Mouse (Mus musculus) hindbrain, embryonic 16.5 days (tissue): ENCODE measurements around the gene Gcsh. TPM values are rescaled to one million over a fixed set of nuclear protein-coding genes. Genes with fewer than 3 reads are reported as not detected.

Experiments
- ATAC-seq: fragments of 200-750 bp; cut with Nextera tagmentation; 2 replicates; pipeline ENCODE4 v1.8.0; 2017; ENCODE audit warnings: moderate TSS enrichment, moderate library complexity
- H3K27ac ChIP-seq: fragments of 300-500 bp; sonication (generic); 2 replicates; pipeline ENCODE4 v1.5.1; 2014; ENCODE audit warnings: low read depth, mild to moderate bottlenecking, control low read depth, low read length, moderate library complexity
- H3K27me3 ChIP-seq: fragments of 300-500 bp; sonication (generic); replicated peaks from 2 replicates; pipeline ENCODE4 v1.6.1; 2014; ENCODE audit warnings: low read length; ENCODE audit not compliant: control insufficient read depth, insufficient read depth
- H3K36me3 ChIP-seq: fragments of 300-500 bp; sonication (generic); 2 replicates; pipeline ENCODE4 v1.6.1; 2014; ENCODE audit warnings: mild to moderate bottlenecking, low read length, moderate library complexity, mixed read lengths; ENCODE audit not compliant: control insufficient read depth, insufficient read depth
- H3K4me1 ChIP-seq: fragments of 300-500 bp; sonication (generic); 2 replicates; pipeline ENCODE4 v1.6.1; 2014; ENCODE audit warnings: low read depth, low read length; ENCODE audit not compliant: control insufficient read depth, insufficient read depth
- H3K4me2 ChIP-seq: fragments of 300-500 bp; sonication (generic); 2 replicates; pipeline ENCODE4 v1.6.1; 2014; ENCODE audit warnings: mild to moderate bottlenecking, low read length, control low read depth, moderate library complexity
- H3K4me3 ChIP-seq: fragments of 300-500 bp; sonication (generic); 2 replicates; pipeline ENCODE4 v1.5.1; 2014; ENCODE audit warnings: mild to moderate bottlenecking, low read length, control low read depth, moderate library complexity
- H3K9ac ChIP-seq: fragments of 300-500 bp; sonication (generic); 2 replicates; pipeline ENCODE4 v1.6.1; 2014; ENCODE audit warnings: low read depth, mild to moderate bottlenecking, control low read depth, low read length, moderate library complexity
- H3K9me3 ChIP-seq: fragments of 300-500 bp; sonication (generic); 2 replicates; pipeline ENCODE4 v1.6.1; 2014; ENCODE audit warnings: mild to moderate bottlenecking, low read length, moderate library complexity; ENCODE audit not compliant: control insufficient read depth
- WGBS: fragments of 180-500 bp; shearing (Covaris S2); extraction: QIAGEN DNeasy Blood & Tissue Kit; methylation state at CpG from one replicate; pipeline ENCODE4 v1.1.7; 2014; 5-methylcytosine and 5-hydroxymethylcytosine counted together
- polyA plus RNA-seq: library from polyadenylated mRNA; unstranded; fragments of >200 nt; fragmentation: Nextera tagmentation; extraction: Ambion mirVana; gene quantifications from 2 replicates; pipeline ENCODE4 v1.2.1, GENCODE M21; 2015

Gene Gcsh
- polyA plus RNA-seq, 1 experiment from 2014 or later, result 119 TPM

- H3K27ac ChIP-seq, result no peak overlapping the region
- peaks cover 16% of the 10 kb centered on the region for H3K4me1 ChIP-seq
- no peak overlapping the region; the same call in 1 of the 2 replicates for H3K4me2 ChIP-seq
- no peaks in the 10 kb centered on the region for H3K27me3 ChIP-seq
- H3K9me3 ChIP-seq, result no peaks in the 10 kb centered on the region
- H3K9ac ChIP-seq, result no peak overlapping the region
- H3K36me3 ChIP-seq, result no peaks in the 10 kb centered on the region
- WGBS, result 79% methylated on average over 12 of the region's 12 CpGs
- no peak for ATAC-seq
- no peak overlapping the region for H3K4me3 ChIP-seq
Observed at GRCm38 (mm10) chr8:116942284-116943058, 50.9 kb downstream of the Gcsh start.

GRCm38 (mm10) chr8:116935506-116935905 is 57.8 kb downstream of the Gcsh start:
- no peak for ATAC-seq
- Histone ChIP-seq H3K4me3 (no peak overlapping the region), H3K9ac (no peak overlapping the region), H3K36me3 (no peaks in the 10 kb centered on the region), H3K9me3 (no peaks in the 10 kb centered on the region), H3K4me1 (no peaks in the 10 kb centered on the region), H3K27ac (no peak overlapping the region), H3K27me3 (no peaks in the 10 kb centered on the region), H3K4me2 (no peak overlapping the region)
- WGBS, result 26% methylated on average over 6 of the region's 6 CpGs

GRCm38 (mm10) chr8:116934976-116935375 is 58.4 kb downstream of the Gcsh start:
- Histone ChIP-seq H3K9ac (no peak overlapping the region), H3K36me3 (no peaks in the 10 kb centered on the region), H3K4me2 (no peak overlapping the region), H3K27me3 (no peaks in the 10 kb centered on the region), H3K9me3 (no peaks in the 10 kb centered on the region), H3K4me3 (no peak overlapping the region), H3K27ac (no peak overlapping the region), H3K4me1 (no peaks in the 10 kb centered on the region)
- no peak for ATAC-seq
- 91% methylated on average over 4 of the region's 4 CpGs for WGBS

Other genes with a start within 250 kb of the Gcsh start
- gene Cmc2, start 72.1 kb downstream of the Gcsh start, polyA plus RNA-seq, result 32.0 and 37.2 TPM in 2 replicates
- gene Cenpn, start 71.8 kb downstream of the Gcsh start, polyA plus RNA-seq, result 9.5 and 10.4 TPM in 2 replicates
- gene Atmin, start 50.1 kb downstream of the Gcsh start, polyA plus RNA-seq, result 17.9 and 22.4 TPM in 2 replicates
- 7.8 and 8.0 TPM in 2 replicates for gene 1700030J22Rik, start 14.6 kb downstream of the Gcsh start, polyA plus RNA-seq
- gene Pkd1l2, start 88.9 kb upstream of the Gcsh start, polyA plus RNA-seq, result 0.05 TPM in 2 replicates
- gene Bco1, start 102.3 kb upstream of the Gcsh start, polyA plus RNA-seq, result 0.35 and 0.41 TPM in 2 replicates
- gene Gan, start 164.6 kb upstream of the Gcsh start, polyA plus RNA-seq, result 2.8 TPM in 2 replicates